Mouse (Mus musculus) layer of hippocampus, adult 11-12 months (tissue): Measurements from ENCODE around the gene Thoc3.
A peak's percentile ranks its signal among the peaks of the same experiment; 100 is the strongest.

Experiments
- DNase-seq: peaks from one replicate; pipeline ENCODE4 v3.0.0; 2022; ENCODE audit warnings: low spot score

The Thoc3 gene

GRCm38 (mm10) chr13:54443693-54444092 is 25.0 kb downstream of the Thoc3 start:
- peak; percentile 60 for DNase-seq

- no peak for DNase-seq
These were observed 28.7 kb downstream of the Thoc3 start for GRCm38 (mm10) chr13:54439912-54440311.

- no peak for DNase-seq
These were observed 29.8 kb downstream of the Thoc3 start for GRCm38 (mm10) chr13:54438814-54439213.

GRCm38 (mm10) chr13:54437083-54437482 is 31.6 kb downstream of the Thoc3 start:
- no peak for DNase-seq

GRCm38 (mm10) chr13:54436666-54437065 is 32.0 kb downstream of the Thoc3 start:
- no peak for DNase-seq

- DNase-seq = no peak
These were observed 37.5 kb downstream of the Thoc3 start for GRCm38 (mm10) chr13:54431161-54431560.

- DNase-seq = no peak
These were observed 38.6 kb downstream of the Thoc3 start for GRCm38 (mm10) chr13:54430051-54430450.

- DNase-seq = no peak
These were observed 39.9 kb downstream of the Thoc3 start for GRCm38 (mm10) chr13:54428771-54429170.

- no peak for DNase-seq
These were observed 41.6 kb downstream of the Thoc3 start for GRCm38 (mm10) chr13:54426781-54427655.

- DNase-seq = no peak
These were observed 43.4 kb downstream of the Thoc3 start for GRCm38 (mm10) chr13:54425269-54425668.

- no peak for DNase-seq
These were observed 48.4 kb downstream of the Thoc3 start for GRCm38 (mm10) chr13:54420226-54420625.

GRCm38 (mm10) chr13:54418781-54419327 is 49.8 kb downstream of the Thoc3 start:
- DNase-seq = peak; percentile 50

- no peak for DNase-seq
These were observed 53.6 kb downstream of the Thoc3 start for GRCm38 (mm10) chr13:54415059-54415458.

GRCm38 (mm10) chr13:54412721-54413120 is 55.9 kb downstream of the Thoc3 start:
- no peak for DNase-seq

- DNase-seq = no peak
These were observed 56.4 kb downstream of the Thoc3 start for GRCm38 (mm10) chr13:54412236-54412635.

- no peak for DNase-seq
These were observed 57.0 kb downstream of the Thoc3 start for GRCm38 (mm10) chr13:54411656-54412055.
